Mouse (Mus musculus): ENCODE measurements around the gene Wrap73.

GRCm38 (mm10) chr4:154137139-154137538 lies 5.0 kb upstream of the Wrap73 start:
- TF ChIP-seq CTCF (conservative IDR thresholded peaks at IDR 0.05; ENCODE audit: low read length) (no peak), POU5F1 (IDR thresholded peaks at IDR 0.05; ENCODE audit: borderline replicate concordance, low read length) (no peak)
